ENCODE assay signal across 8 mouse cellular contexts in the genomic region with DNA sequence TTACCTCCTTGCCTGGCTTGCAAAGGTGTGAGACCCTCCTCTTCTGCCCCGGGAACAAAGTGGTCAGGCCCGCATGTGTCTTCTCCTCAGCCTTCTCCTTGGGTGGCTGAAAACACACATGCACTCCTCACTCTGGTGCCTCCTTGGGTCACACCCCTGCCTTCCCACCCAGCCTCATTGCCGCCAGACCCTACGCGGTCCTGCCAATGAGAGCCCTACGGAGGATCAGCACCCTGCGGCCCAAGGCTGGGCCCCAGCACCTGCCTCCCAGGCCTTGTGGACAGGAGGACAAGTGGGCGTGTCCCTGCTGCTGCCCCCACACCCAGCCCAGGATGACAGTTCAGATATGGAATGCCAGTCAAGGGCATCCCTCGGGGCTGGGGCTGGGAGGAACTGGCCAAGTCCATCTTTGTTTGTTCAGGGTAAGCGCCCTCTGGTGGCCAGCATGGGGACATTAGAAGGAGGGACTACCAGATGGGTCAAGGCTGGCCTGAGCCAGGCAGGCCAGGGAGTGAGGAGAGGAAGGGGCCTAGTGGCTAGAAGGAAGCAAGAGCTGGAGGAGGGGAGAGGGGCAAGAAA. TPM values are rescaled to one million over a fixed set of nuclear protein-coding genes. Genes with fewer than 3 reads are reported as not detected.
DNase-seq lines count a peak whose midpoint lies in the region; ATAC-seq and TF ChIP-seq lines count a peak whose summit lies in the region.

No protein-coding gene starts in this region.

- H3K4me2 ChIP-seq in embryonic facial prominence, embryonic 14.5 days (ENCODE audit: low read depth, low read length): no peak overlapping the region
- H3K4me2 ChIP-seq in limb, embryonic 11.5 days (ENCODE audit: low read depth, severe bottlenecking): no peak overlapping the region
- H3K4me2 ChIP-seq in midbrain, postnatal 0 days (ENCODE audit: low read depth, low read length, poor library complexity, severe bottlenecking): no peak overlapping the region
- H3K4me2 ChIP-seq in stomach, embryonic 14.5 days (replicated peaks; ENCODE audit: low read depth, low read length): no peak overlapping the region

- ATAC-seq in embryonic facial prominence, embryonic 14.5 days (ENCODE audit: low read depth): peak; percentile 39; the same call in 1 of the 2 replicates
- peak; percentile 24 for ATAC-seq in limb, embryonic 11.5 days (ENCODE audit: insufficient number of reproducible peaks, low FRiP score, low TSS enrichment, low read depth)
- ATAC-seq in midbrain, postnatal 0 days (ENCODE audit: low FRiP score): peak; percentile 35; the same call in 1 of the 2 replicates
- peak; percentile 20; the same call in 1 of the 2 replicates for ATAC-seq in stomach, embryonic 14.5 days (ENCODE audit: insufficient number of reproducible peaks, insufficient read depth, low FRiP score, low read depth)

- peak; percentile 91 for TF ChIP-seq CTCF in layer of hippocampus, adult 2 months (conservative IDR thresholded peaks at IDR 0.05)
- peak; percentile 86 for TF ChIP-seq CTCF in midbrain, postnatal 0 days (IDR thresholded peaks at IDR 0.05)

- H3K4me3 ChIP-seq in layer of hippocampus, adult 2 months: no peak overlapping the region
- H3K4me3 ChIP-seq in embryonic facial prominence, embryonic 14.5 days (ENCODE audit: low read depth, low read length): no peak overlapping the region
- H3K4me3 ChIP-seq in limb, embryonic 11.5 days (ENCODE audit: low read depth, low read length): no peak overlapping the region
- H3K4me3 ChIP-seq in midbrain, postnatal 0 days (ENCODE audit: low read depth, low read length): no peak overlapping the region
- H3K4me3 ChIP-seq in stomach, embryonic 14.5 days (ENCODE audit: low read depth, low read length): no peak overlapping the region

- peak; percentile 48 to 59 for DNase-seq in layer of hippocampus, adult 2 months (ENCODE audit: low spot score in 2 of 2)
- DNase-seq in layer of hippocampus, postnatal 14 days (ENCODE audit: low spot score in 2 of 2): no peak
- DNase-seq in adrenal gland, postnatal 14 days: peak; percentile 95
- DNase-seq in embryonic facial prominence, embryonic 14.5 days (ENCODE audit: low spot score): peak; percentile 51
- peak; percentile 64 to 69 for DNase-seq in heart, postnatal 36 days
- peak; percentile 79 for DNase-seq in limb, embryonic 11.5 days (ENCODE audit: low spot score)
- DNase-seq in midbrain, postnatal 0 days (ENCODE audit: low spot score): peak; percentile 68

- H3K27me3 ChIP-seq in embryonic facial prominence, embryonic 14.5 days (replicated peaks; ENCODE audit: control insufficient read depth, insufficient read depth, low read length): no peaks in the 10 kb centered on the region
- no peaks in the 10 kb centered on the region for H3K27me3 ChIP-seq in limb, embryonic 11.5 days (ENCODE audit: control insufficient read depth, insufficient read depth, low read length)
- no peaks in the 10 kb centered on the region for H3K27me3 ChIP-seq in midbrain, postnatal 0 days (ENCODE audit: insufficient read depth, low read length)
- H3K27me3 ChIP-seq in stomach, embryonic 14.5 days (ENCODE audit: control insufficient read depth, insufficient read depth, low read length): no peaks in the 10 kb centered on the region

- no peaks in the 10 kb centered on the region for H3K4me1 ChIP-seq in embryonic facial prominence, embryonic 14.5 days (ENCODE audit: control insufficient read depth, insufficient read depth, low read length)
- no peaks in the 10 kb centered on the region for H3K4me1 ChIP-seq in limb, embryonic 11.5 days (ENCODE audit: control insufficient read depth, insufficient read depth, low read length)
- no peaks in the 10 kb centered on the region for H3K4me1 ChIP-seq in midbrain, postnatal 0 days (ENCODE audit: insufficient read depth, low read length)
- no peaks in the 10 kb centered on the region for H3K4me1 ChIP-seq in stomach, embryonic 14.5 days (ENCODE audit: control insufficient read depth, insufficient read depth, low read length)

- intact Hi-C loops in heart, postnatal 36 days (cut with DNase I): no loop called here

- H3K9ac ChIP-seq in embryonic facial prominence, embryonic 14.5 days (ENCODE audit: low read depth, low read length): no peak overlapping the region
- H3K9ac ChIP-seq in limb, embryonic 11.5 days (ENCODE audit: low read length): no peak overlapping the region
- H3K9ac ChIP-seq in midbrain, postnatal 0 days (replicated peaks; ENCODE audit: low read length, poor library complexity, severe bottlenecking): no peak overlapping the region
- no peak overlapping the region for H3K9ac ChIP-seq in stomach, embryonic 14.5 days (replicated peaks; ENCODE audit: low read depth, low read length)

- WGBS in embryonic facial prominence, embryonic 14.5 days: 71% methylated on average over 10 of the region's 10 CpGs
- WGBS in limb, embryonic 11.5 days: 79% methylated on average over 10 of the region's 10 CpGs
- 71% methylated on average over 10 of the region's 10 CpGs for WGBS in midbrain, postnatal 0 days
- WGBS in stomach, embryonic 14.5 days: 73% methylated on average over 10 of the region's 10 CpGs

- H3K27ac ChIP-seq in layer of hippocampus, adult 2 months: no peak overlapping the region
- H3K27ac ChIP-seq in embryonic facial prominence, embryonic 14.5 days (replicated peaks; ENCODE audit: low read depth, low read length): no peak overlapping the region
- H3K27ac ChIP-seq in limb, embryonic 11.5 days (replicated peaks; ENCODE audit: low read depth, low read length): no peak overlapping the region
- H3K27ac ChIP-seq in midbrain, postnatal 0 days (ENCODE audit: low read depth, low read length): no peak overlapping the region
- H3K27ac ChIP-seq in stomach, embryonic 14.5 days (ENCODE audit: low read length): no peak overlapping the region

- H3K9me3 ChIP-seq in embryonic facial prominence, embryonic 14.5 days (ENCODE audit: control insufficient read depth, low read length): no peaks in the 10 kb centered on the region
- no peaks in the 10 kb centered on the region for H3K9me3 ChIP-seq in limb, embryonic 11.5 days (ENCODE audit: control insufficient read depth, low read length)
- no peaks in the 10 kb centered on the region for H3K9me3 ChIP-seq in midbrain, postnatal 0 days (ENCODE audit: low read length)
- no peaks in the 10 kb centered on the region for H3K9me3 ChIP-seq in stomach, embryonic 14.5 days (ENCODE audit: control insufficient read depth, low read depth, low read length)

- H3K36me3 ChIP-seq in embryonic facial prominence, embryonic 14.5 days (ENCODE audit: control insufficient read depth, insufficient read depth, low read length): peaks cover 71% of the 10 kb centered on the region
- peaks cover 37% of the 10 kb centered on the region for H3K36me3 ChIP-seq in limb, embryonic 11.5 days (ENCODE audit: control insufficient read depth, insufficient read depth, low read length)
- H3K36me3 ChIP-seq in midbrain, postnatal 0 days (ENCODE audit: insufficient read depth, low read length): peaks cover 62% of the 10 kb centered on the region
- H3K36me3 ChIP-seq in stomach, embryonic 14.5 days (ENCODE audit: control insufficient read depth, insufficient read depth, low read length): peaks cover 49% of the 10 kb centered on the region

RNA-seq across cellular contexts. Expression of gene Atp8b3, which starts 9.6 kb away (rescaled TPM):
- under 1 TPM; 0.12 to 0.31 TPM for total RNA-seq in layer of hippocampus, adult 2 months (2021)
- under 1 TPM; 0.21 TPM for total RNA-seq in layer of hippocampus, postnatal 14 days (2021)
- total RNA-seq in adrenal gland, postnatal 14 days (2021): 0.19 TPM in 2 replicates
- polyA plus RNA-seq in embryonic facial prominence, embryonic 14.5 days (2014; fragmentation: Nextera tagmentation; extraction: Ambion mirVana): 0.13 and 0.24 TPM in 2 replicates
- total RNA-seq in heart, postnatal 36 days (2021): not detected
- polyA plus RNA-seq in limb, embryonic 11.5 days (2014; fragmentation: Nextera tagmentation; extraction: Ambion mirVana): 0.37 and 0.48 TPM in 2 replicates
- total RNA-seq in midbrain, postnatal 0 days (2014; rRNA removed): 0.71 and 0.93 TPM in 2 replicates
- polyA plus RNA-seq in midbrain, postnatal 0 days (2015; fragmentation: Nextera tagmentation; extraction: Ambion mirVana): 0.90 and 1.1 TPM in 2 replicates
- polyA plus RNA-seq in stomach, embryonic 14.5 days (2014; fragmentation: Nextera tagmentation; extraction: Ambion mirVana): 0.11 and 0.25 TPM in 2 replicates

RNA-seq across cellular contexts. Expression of gene Rexo1, which starts 12.8 kb away (rescaled TPM):
- total RNA-seq in layer of hippocampus, adult 2 months (2021): 10 to 100 TPM; 51.6 to 52.8 TPM
- total RNA-seq in layer of hippocampus, postnatal 14 days (2021): 10 to 100 TPM; 47.0 to 50.5 TPM
- 40.9 and 46.4 TPM in 2 replicates for total RNA-seq in adrenal gland, postnatal 14 days (2021)
- 22.6 and 26.2 TPM in 2 replicates for polyA plus RNA-seq in embryonic facial prominence, embryonic 14.5 days (2014; fragmentation: Nextera tagmentation; extraction: Ambion mirVana)
- total RNA-seq in heart, postnatal 36 days (2021): 10 to 100 TPM; 12.3 to 13.7 TPM
- polyA plus RNA-seq in limb, embryonic 11.5 days (2014; fragmentation: Nextera tagmentation; extraction: Ambion mirVana): 27.2 and 32.6 TPM in 2 replicates
- total RNA-seq in midbrain, postnatal 0 days (2014; rRNA removed): 34.2 and 52.6 TPM in 2 replicates
- 26.1 and 29.8 TPM in 2 replicates for polyA plus RNA-seq in midbrain, postnatal 0 days (2015; fragmentation: Nextera tagmentation; extraction: Ambion mirVana)
- polyA plus RNA-seq in stomach, embryonic 14.5 days (2014; fragmentation: Nextera tagmentation; extraction: Ambion mirVana): 22.9 and 24.3 TPM in 2 replicates

RNA-seq across cellular contexts. Expression of gene Klf16, which starts 28.6 kb away (rescaled TPM):
- total RNA-seq in layer of hippocampus, adult 2 months (2021): 10 to 100 TPM; 50.8 to 56.8 TPM
- 10 to 100 TPM; 40.1 to 44.3 TPM for total RNA-seq in layer of hippocampus, postnatal 14 days (2021)
- 10.1 and 11.6 TPM in 2 replicates for total RNA-seq in adrenal gland, postnatal 14 days (2021)
- polyA plus RNA-seq in embryonic facial prominence, embryonic 14.5 days (2014; fragmentation: Nextera tagmentation; extraction: Ambion mirVana): 9.7 and 9.9 TPM in 2 replicates
- 1 to 10 TPM; 3.6 to 4.5 TPM for total RNA-seq in heart, postnatal 36 days (2021)
- 5.7 and 6.6 TPM in 2 replicates for polyA plus RNA-seq in limb, embryonic 11.5 days (2014; fragmentation: Nextera tagmentation; extraction: Ambion mirVana)
- total RNA-seq in midbrain, postnatal 0 days (2014; rRNA removed): 13.7 and 18.1 TPM in 2 replicates
- 7.7 and 8.3 TPM in 2 replicates for polyA plus RNA-seq in midbrain, postnatal 0 days (2015; fragmentation: Nextera tagmentation; extraction: Ambion mirVana)
- polyA plus RNA-seq in stomach, embryonic 14.5 days (2014; fragmentation: Nextera tagmentation; extraction: Ambion mirVana): 8.1 and 8.4 TPM in 2 replicates

RNA-seq across cellular contexts. Expression of gene Abhd17a, which starts 41.6 kb away (rescaled TPM):
- 100 to 1,000 TPM; 158 to 166 TPM for total RNA-seq in layer of hippocampus, adult 2 months (2021)
- 100 to 1,000 TPM; 189 to 197 TPM for total RNA-seq in layer of hippocampus, postnatal 14 days (2021)
- 97.7 and 98.7 TPM in 2 replicates for total RNA-seq in adrenal gland, postnatal 14 days (2021)
- polyA plus RNA-seq in embryonic facial prominence, embryonic 14.5 days (2014; fragmentation: Nextera tagmentation; extraction: Ambion mirVana): 115 and 124 TPM in 2 replicates
- 10 to 100 TPM; 48.3 to 51.2 TPM for total RNA-seq in heart, postnatal 36 days (2021)
- 114 and 121 TPM in 2 replicates for polyA plus RNA-seq in limb, embryonic 11.5 days (2014; fragmentation: Nextera tagmentation; extraction: Ambion mirVana)
- total RNA-seq in midbrain, postnatal 0 days (2014; rRNA removed): 264 and 275 TPM in 2 replicates
- 152 and 157 TPM in 2 replicates for polyA plus RNA-seq in midbrain, postnatal 0 days (2015; fragmentation: Nextera tagmentation; extraction: Ambion mirVana)
- 89.7 and 104 TPM in 2 replicates for polyA plus RNA-seq in stomach, embryonic 14.5 days (2014; fragmentation: Nextera tagmentation; extraction: Ambion mirVana)

RNA-seq across cellular contexts. Expression of gene Onecut3, which starts 53.9 kb away (rescaled TPM):
- not detected for total RNA-seq in layer of hippocampus, adult 2 months (2021)
- total RNA-seq in layer of hippocampus, postnatal 14 days (2021): not detected
- total RNA-seq in adrenal gland, postnatal 14 days (2021): not detected in 2 replicates
- polyA plus RNA-seq in embryonic facial prominence, embryonic 14.5 days (2014; fragmentation: Nextera tagmentation; extraction: Ambion mirVana): not detected in 2 replicates
- not detected for total RNA-seq in heart, postnatal 36 days (2021)
- polyA plus RNA-seq in limb, embryonic 11.5 days (2014; fragmentation: Nextera tagmentation; extraction: Ambion mirVana): not detected in 2 replicates
- 2.8 and 3.1 TPM in 2 replicates for total RNA-seq in midbrain, postnatal 0 days (2014; rRNA removed)
- 0.69 and 0.89 TPM in 2 replicates for polyA plus RNA-seq in midbrain, postnatal 0 days (2015; fragmentation: Nextera tagmentation; extraction: Ambion mirVana)
- 0.25 and 0.53 TPM in 2 replicates for polyA plus RNA-seq in stomach, embryonic 14.5 days (2014; fragmentation: Nextera tagmentation; extraction: Ambion mirVana)

Comparison
In these comparisons a context has a peak if more than half of its experiments do, and no peak if none do; other contexts are left out.
1. DNase-seq: peak in layer of hippocampus, adult 2 months (2 of 2), adrenal gland, postnatal 14 days (single experiment), embryonic facial prominence, embryonic 14.5 days (single experiment), heart, postnatal 36 days (2 of 2), limb, embryonic 11.5 days (single experiment) and midbrain, postnatal 0 days (single experiment); none in layer of hippocampus, postnatal 14 days (0 of 2).
2. Peak in every context shown above with its lines, with median percentiles within 50 percentile points of each other: ATAC-seq.